Mouse (Mus musculus) C2C12 (cell line): Measurements from ENCODE around the gene Ghitm.

Experiments used
- CEBPB ChIP-seq: IDR thresholded peaks from one replicate; pipeline ENCODE4 v1.6.1; 2011; ENCODE audit warnings: low read depth, mild to moderate bottlenecking, control low read depth, moderate library complexity
- CTCF ChIP-seq: IDR thresholded peaks from one replicate; pipeline ENCODE4 v1.5.1; 2011; ENCODE audit not compliant: control insufficient read depth, insufficient read depth, insufficient read length
- FOSL1 ChIP-seq: IDR thresholded peaks from one replicate; pipeline ENCODE4 v1.8.0; 2011; ENCODE audit warnings: mild to moderate bottlenecking, low read length; ENCODE audit not compliant: poor library complexity, insufficient read depth, severe bottlenecking
- MAX ChIP-seq: IDR thresholded peaks from one replicate; pipeline ENCODE4 v1.6.1; 2011; ENCODE audit warnings: mild to moderate bottlenecking, control low read depth
- MYOD1 ChIP-seq: IDR thresholded peaks from one replicate; pipeline ENCODE4 v1.6.1; 2011; ENCODE audit warnings: low read depth; ENCODE audit not compliant: control insufficient read depth, insufficient read length
- MYOG ChIP-seq: IDR thresholded peaks from one replicate; pipeline ENCODE4 v1.6.1; 2011; ENCODE audit not compliant: control insufficient read depth, insufficient read length; ENCODE audit errors: extremely low read depth
- USF1 ChIP-seq: IDR thresholded peaks from one replicate; pipeline ENCODE4 v1.6.1; 2011; ENCODE audit warnings: low read depth, mild to moderate bottlenecking, control low read depth, moderate library complexity

GRCm38 (mm10) chr14:37134304-37135126 is 557 bp downstream of the Ghitm start:
- TF ChIP-seq CTCF (no peak), MYOG (no peak), MAX (no peak), FOSL1 (no peak), USF1 (no peak), MYOD1 (no peak), CEBPB (peak; percentile 19)
